Mouse (Mus musculus) hindbrain, embryonic 14.5 days (tissue): Measurements from ENCODE around the gene Sh3rf1. TPM values are rescaled to one million over a fixed set of nuclear protein-coding genes. Genes with fewer than 3 reads are reported as not detected.

Experiments
- ATAC-seq: fragments of 200-750 bp; cut with Nextera tagmentation; 2 replicates; pipeline ENCODE4 v1.8.0; 2017; ENCODE audit warnings: moderate number of reproducible peaks, mild to moderate bottlenecking, moderate TSS enrichment, moderate library complexity; ENCODE audit not compliant: low FRiP score
- DNase-seq: peaks from one replicate; pipeline ENCODE4 v3.0.0-alpha.2; 2015; ENCODE audit warnings: low spot score
- H3K27ac ChIP-seq: fragments of 300-500 bp; sonication (generic); 2 replicates; pipeline ENCODE4 v1.5.1; 2014; ENCODE audit warnings: mild to moderate bottlenecking, moderate library complexity
- H3K27me3 ChIP-seq: fragments of 300-500 bp; sonication (generic); 2 replicates; pipeline ENCODE4 v1.6.1; 2014; ENCODE audit warnings: mild to moderate bottlenecking, low read length, mixed read lengths; ENCODE audit not compliant: control insufficient read depth, insufficient read depth
- H3K36me3 ChIP-seq: fragments of 300-500 bp; sonication (generic); replicated peaks from 2 replicates; pipeline ENCODE4 v1.6.1; 2014; ENCODE audit not compliant: control insufficient read depth, insufficient read depth
- H3K4me1 ChIP-seq: fragments of 300-500 bp; sonication (generic); replicated peaks from 2 replicates; pipeline ENCODE4 v1.6.1; 2014; ENCODE audit warnings: antibody characterized with exemption, low read length, mixed read lengths; ENCODE audit not compliant: control insufficient read depth, insufficient read depth
- H3K4me2 ChIP-seq: fragments of 300-500 bp; sonication (generic); replicated peaks from 2 replicates; pipeline ENCODE4 v1.6.1; 2014; ENCODE audit warnings: mild to moderate bottlenecking, moderate library complexity
- H3K4me3 ChIP-seq: fragments of 300-500 bp; sonication (generic); replicated peaks from 2 replicates; pipeline ENCODE4 v1.5.1; 2014; ENCODE audit warnings: mild to moderate bottlenecking, low read length
- H3K9ac ChIP-seq: fragments of 300-500 bp; sonication (generic); 2 replicates; pipeline ENCODE4 v1.6.1; 2014
- H3K9me3 ChIP-seq: fragments of 300-500 bp; sonication (generic); 2 replicates; pipeline ENCODE4 v1.6.1; 2016; ENCODE audit warnings: low read length; ENCODE audit not compliant: control insufficient read depth
- WGBS: fragments of 180-500 bp; shearing (Covaris S2); extraction: QIAGEN DNeasy Blood & Tissue Kit; methylation state at CpG from one replicate; pipeline ENCODE4 v1.1.7; 2014; 5-methylcytosine and 5-hydroxymethylcytosine counted together
- polyA plus RNA-seq: library from polyadenylated mRNA; unstranded; fragments of >200 nt; fragmentation: Nextera tagmentation; extraction: Ambion mirVana; gene quantifications from 2 replicates; pipeline ENCODE4 v1.2.1, GENCODE M21; 2014

Sh3rf1 gene
- polyA plus RNA-seq, 1 experiment from 2014 or later, result 28.8 TPM

DNA sequence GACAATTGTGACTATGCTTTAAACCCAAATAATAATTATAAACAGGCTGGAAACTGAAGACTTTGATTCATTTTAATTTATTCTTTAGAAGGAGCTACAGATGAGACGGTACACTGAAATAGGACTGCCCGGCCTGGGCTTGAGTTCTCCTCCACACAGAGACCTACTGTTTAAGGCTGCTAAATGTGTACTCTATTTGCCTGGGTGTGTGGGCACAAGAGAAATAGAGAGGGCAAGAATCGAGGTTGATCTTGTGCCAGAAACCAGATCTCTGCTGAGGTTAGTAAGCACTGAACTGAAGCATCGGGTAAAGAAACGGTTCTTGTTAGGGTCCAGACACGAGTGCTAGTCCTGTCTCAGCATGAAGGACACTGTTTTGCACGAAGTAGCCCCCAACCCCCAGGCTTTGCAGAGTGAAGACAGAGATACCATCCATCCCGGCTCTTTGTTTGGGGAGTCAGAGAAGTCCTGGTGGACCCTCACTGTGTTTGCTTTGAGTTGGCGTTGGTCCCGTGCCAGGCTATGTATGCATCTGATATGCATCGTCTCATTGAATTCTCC is 64.4 kb downstream of the Sh3rf1 start:
- H3K4me2 ChIP-seq, result no peak overlapping the region
- H3K27ac ChIP-seq, result peak overlapping the region; percentile 32; the same call in 1 of the 2 replicates
- no peak overlapping the region for H3K4me3 ChIP-seq
- H3K27me3 ChIP-seq, result no peaks in the 10 kb centered on the region
- ATAC-seq (peak; percentile 59; the same call in 1 of the 2 replicates), DNase-seq (no peak)
- peaks cover 17% of the 10 kb centered on the region for H3K4me1 ChIP-seq
- H3K36me3 ChIP-seq, result no peaks in the 10 kb centered on the region
- H3K9me3 ChIP-seq, result no peaks in the 10 kb centered on the region
- 59% methylated on average over 11 of the region's 11 CpGs for WGBS
- H3K9ac ChIP-seq, result no peak overlapping the region

DNA sequence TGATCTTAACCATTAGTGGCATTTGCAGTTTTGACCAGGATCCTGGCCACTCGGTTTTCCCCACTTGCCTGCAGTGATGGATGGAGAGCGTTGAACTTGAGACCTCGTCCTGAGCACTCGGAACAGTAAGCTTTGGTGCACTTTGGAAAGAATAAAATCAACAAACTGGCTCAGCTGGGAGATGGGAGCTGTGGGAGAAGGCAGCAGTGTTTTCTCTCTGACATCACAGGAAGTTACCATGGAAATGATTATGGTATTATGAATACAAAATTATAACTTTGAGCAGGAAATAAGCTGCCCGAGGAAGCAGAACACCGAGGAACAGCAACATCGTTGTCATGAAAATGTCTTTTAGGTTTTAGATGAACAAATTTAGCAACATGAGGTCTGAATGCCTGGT is 65.0 kb downstream of the Sh3rf1 start:
- Histone ChIP-seq H3K4me1 (peaks cover 11% of the 10 kb centered on the region), H3K4me3 (no peak overlapping the region), H3K27me3 (no peaks in the 10 kb centered on the region), H3K9me3 (no peaks in the 10 kb centered on the region), H3K36me3 (no peaks in the 10 kb centered on the region), H3K4me2 (no peak overlapping the region), H3K27ac (peak overlapping the region; percentile 32), H3K9ac (no peak overlapping the region)
- ATAC-seq (no peak), DNase-seq (no peak)
- WGBS, result 45% methylated on average over 7 of the region's 7 CpGs

DNA sequence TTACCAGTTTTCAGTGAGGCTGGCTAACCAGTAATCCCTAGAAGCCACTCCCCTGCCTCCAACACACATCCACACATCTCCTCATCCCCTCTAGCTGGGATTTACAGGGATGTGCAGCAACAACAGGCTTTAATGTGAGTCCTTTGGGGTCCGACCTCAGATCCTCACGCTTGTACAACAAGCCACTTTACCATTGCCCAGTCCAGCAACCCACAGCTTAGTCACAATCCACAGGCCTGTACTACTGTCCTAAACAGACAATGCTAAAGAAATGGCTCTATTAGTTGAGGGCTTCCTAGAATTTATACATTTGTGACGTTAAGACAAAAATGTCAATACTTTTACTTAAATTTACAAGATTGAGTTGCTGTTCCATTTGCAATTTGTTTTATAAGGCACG is 71.4 kb downstream of the Sh3rf1 start:
- Histone ChIP-seq H3K4me3 (no peak overlapping the region), H3K27me3 (no peaks in the 10 kb centered on the region), H3K9me3 (no peaks in the 10 kb centered on the region), H3K4me1 (peaks cover 11% of the 10 kb centered on the region), H3K9ac (no peak overlapping the region), H3K36me3 (no peaks in the 10 kb centered on the region), H3K27ac (0 out of 2 replicates have a peak overlapping the region, but pooled peaks have one; percentile 24), H3K4me2 (peak overlapping the region; percentile 25; the same call in 1 of the 2 replicates)
- DNase-seq (no peak), ATAC-seq (no peak)
- WGBS, result 55% methylated on average over 4 of the region's 4 CpGs

DNA sequence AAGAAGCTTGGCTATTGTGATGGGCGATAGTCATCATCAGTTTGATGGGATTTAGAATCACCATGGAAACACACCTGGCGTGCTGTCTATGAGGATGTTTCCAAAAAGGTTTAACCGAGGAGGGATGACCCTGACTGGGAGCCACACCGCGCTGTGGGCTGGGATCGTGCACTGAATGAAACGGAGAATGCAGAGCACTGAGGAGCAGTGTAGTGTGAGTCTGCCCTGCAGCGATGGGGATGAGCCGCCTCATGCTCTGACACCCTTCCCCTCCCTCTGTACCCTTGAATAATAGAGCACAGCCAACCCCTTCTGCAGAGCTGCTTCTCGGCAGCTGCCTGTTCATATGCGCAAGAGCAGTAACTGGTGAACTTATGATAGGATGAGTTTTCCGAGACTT is 71.8 kb downstream of the Sh3rf1 start:
- peak overlapping the region; percentile 25; the same call in 1 of the 2 replicates for H3K4me2 ChIP-seq
- H3K27me3 ChIP-seq, result no peaks in the 10 kb centered on the region
- no peaks in the 10 kb centered on the region for H3K9me3 ChIP-seq
- H3K9ac ChIP-seq, result no peak overlapping the region
- 17% methylated on average over 12 of the region's 12 CpGs for WGBS
- peaks cover 11% of the 10 kb centered on the region for H3K4me1 ChIP-seq
- H3K4me3 ChIP-seq, result no peak overlapping the region
- no peaks in the 10 kb centered on the region for H3K36me3 ChIP-seq
- peak overlapping the region; percentile 24; the same call in 1 of the 2 replicates for H3K27ac ChIP-seq
- ATAC-seq (peak; percentile 73), DNase-seq (no peak)

DNA sequence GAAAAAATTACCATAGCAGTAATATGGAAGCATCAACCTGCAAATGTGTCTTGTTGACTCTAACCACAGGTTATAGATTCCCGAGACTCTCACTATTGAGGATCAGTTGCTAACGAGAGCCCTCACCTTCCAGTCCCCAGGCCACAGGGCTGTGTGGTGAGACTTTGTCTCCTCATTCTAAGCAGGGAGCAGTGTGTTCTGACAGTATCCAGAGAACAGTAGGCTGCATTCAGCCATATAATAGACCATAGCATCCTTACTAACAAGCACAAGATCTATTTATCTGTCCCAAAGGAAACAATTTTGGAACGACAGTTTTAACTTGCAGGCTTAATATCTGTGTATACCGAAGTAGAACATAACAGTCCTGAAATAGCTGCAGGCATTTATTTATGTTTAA is 75.2 kb downstream of the Sh3rf1 start:
- Histone ChIP-seq H3K36me3 (no peaks in the 10 kb centered on the region), H3K4me3 (no peak overlapping the region)
- no peak for ATAC-seq

DNA sequence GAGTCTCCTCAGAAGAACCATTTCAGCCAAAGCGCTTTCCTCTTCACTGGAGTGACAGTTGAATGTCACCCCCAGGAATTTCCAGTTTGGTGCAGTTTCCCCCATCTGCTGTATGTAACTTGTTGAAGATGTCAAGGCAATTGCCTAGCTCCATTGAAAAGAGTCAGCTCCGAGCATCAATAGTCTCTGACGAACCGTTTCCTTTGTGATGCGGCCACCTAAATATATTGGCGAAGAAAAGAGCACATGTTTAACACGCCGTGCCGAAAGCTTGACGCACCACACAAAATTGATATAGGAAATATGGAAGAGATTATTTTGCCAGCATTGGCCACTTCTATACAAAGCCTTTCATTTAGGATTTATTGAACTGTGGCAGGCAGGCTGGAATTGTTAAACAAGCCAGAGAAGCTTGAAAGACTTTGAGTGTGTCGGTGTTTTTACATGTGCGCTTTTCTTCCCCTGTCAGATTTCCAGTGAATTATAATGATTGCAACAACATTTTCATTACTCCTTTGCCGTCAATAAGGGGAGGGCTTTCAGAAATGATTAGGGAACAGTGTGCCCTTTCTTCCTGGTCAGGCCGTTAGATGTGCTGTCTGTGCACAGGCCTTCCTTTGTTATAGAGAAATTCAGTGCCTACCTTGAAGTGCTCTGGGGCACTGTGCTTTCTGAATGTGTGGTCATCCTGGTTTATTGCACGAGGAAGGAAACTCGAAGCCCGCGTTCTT is 77.8 kb downstream of the Sh3rf1 start:
- WGBS, result 41% methylated on average over 18 of the region's 18 CpGs
- ATAC-seq, result peak; percentile 32; the same call in 1 of the 2 replicates
- Histone ChIP-seq H3K9me3 (no peaks in the 10 kb centered on the region), H3K4me1 (peaks cover 5% of the 10 kb centered on the region; the same call in 1 of the 2 replicates), H3K36me3 (no peaks in the 10 kb centered on the region), H3K27me3 (no peaks in the 10 kb centered on the region), H3K9ac (no peak overlapping the region), H3K27ac (peak overlapping the region; percentile 11; the same call in 1 of the 2 replicates), H3K4me2 (no peak overlapping the region), H3K4me3 (no peak overlapping the region)
- DNase-seq, result no peak

More for the DNA sequence above, 75.2 kb downstream of the Sh3rf1 start:
- Histone ChIP-seq H3K9me3 (no peaks in the 10 kb centered on the region), H3K4me2 (no peak overlapping the region), H3K9ac (no peak overlapping the region), H3K27ac (no peak overlapping the region), H3K4me1 (peaks cover 16% of the 10 kb centered on the region), H3K27me3 (no peaks in the 10 kb centered on the region)
- DNase-seq, result no peak
- WGBS, result 61% methylated on average over 4 of the region's 4 CpGs

DNA sequence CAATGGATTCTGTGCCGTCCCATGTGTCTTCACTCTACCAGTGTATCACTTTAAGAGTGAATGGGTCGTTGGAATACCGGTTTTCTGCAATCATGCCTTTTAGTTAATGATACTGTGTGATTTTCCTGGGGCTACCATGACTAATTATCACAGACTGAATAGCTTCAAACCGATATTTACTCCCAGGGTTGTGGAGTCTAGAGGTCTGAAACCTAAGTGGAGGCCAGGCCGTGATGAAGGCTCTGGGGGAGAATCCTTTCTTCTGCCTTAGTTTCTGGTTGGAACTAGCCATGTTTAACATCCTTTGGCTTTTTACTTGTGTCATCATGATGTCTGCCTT is 78.3 kb downstream of the Sh3rf1 start:
- Histone ChIP-seq H3K4me3 (no peak overlapping the region), H3K36me3 (no peaks in the 10 kb centered on the region), H3K4me2 (no peak overlapping the region), H3K27ac (peak overlapping the region; percentile 11; the same call in 1 of the 2 replicates), H3K9me3 (no peaks in the 10 kb centered on the region), H3K9ac (no peak overlapping the region), H3K4me1 (peaks cover 5% of the 10 kb centered on the region; the same call in 1 of the 2 replicates), H3K27me3 (no peaks in the 10 kb centered on the region)
- ATAC-seq (no peak), DNase-seq (no peak)
- 44% methylated on average over 5 of the region's 5 CpGs for WGBS

DNA sequence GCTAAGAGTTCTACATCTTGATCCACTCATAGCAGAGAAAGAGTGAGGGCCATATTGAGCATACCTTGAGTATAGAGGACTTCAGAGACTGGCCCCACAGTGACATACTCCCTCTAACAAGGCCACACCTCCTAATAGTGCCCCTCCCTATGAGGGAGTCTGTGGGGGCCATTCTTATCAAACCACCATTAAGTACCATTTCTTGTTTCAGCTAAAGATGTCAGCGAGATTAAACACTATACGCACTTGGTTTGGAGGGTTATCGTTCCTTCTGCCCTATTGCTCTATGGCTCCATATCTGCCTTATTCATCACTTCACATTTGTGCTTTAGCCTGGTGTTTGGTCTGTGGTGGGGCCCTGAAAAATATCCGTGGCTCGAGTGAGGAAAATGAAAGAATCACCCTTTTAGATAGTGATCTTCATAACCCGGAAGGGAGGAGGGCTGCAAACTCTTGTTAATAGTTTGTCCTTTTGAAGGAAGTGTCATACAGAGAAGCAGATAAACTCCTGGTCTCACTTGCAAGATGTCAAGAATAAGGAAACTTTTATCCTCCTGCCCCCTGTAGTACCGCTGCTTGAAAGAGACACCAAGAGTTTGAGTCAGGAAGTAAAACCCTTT is 81.9 kb downstream of the Sh3rf1 start:
- 85% methylated on average over 7 of the region's 7 CpGs for WGBS

DNA sequence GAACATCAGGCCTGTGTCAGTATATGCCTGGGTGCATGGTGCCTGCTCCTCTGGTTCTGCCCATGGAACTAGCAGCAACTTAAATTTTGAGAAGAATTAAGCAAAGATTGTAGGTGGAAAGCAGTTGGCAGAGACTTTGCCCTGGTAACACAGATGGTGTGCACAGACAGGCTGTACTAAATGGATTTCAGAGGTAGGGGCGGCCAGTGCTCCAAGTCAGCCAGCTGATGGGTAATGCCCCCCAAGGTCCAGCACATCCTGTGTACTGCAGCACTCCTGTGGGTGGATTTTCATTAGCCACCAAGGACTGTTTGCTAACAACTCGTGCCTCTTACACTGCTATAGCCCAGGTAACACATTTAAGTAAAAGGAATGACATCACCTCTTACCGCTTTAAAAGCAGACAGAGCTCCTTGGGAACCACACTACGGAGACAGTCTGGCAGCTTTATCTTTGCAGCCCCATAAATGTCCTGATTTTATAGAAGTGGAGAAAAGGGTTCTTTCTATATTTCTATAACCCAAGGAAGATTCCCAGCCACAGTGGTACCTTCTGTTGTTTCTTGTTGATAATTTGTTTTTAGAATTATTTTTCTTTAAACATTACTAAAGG is 82.9 kb downstream of the Sh3rf1 start:
- Histone ChIP-seq H3K27me3 (no peaks in the 10 kb centered on the region), H3K36me3 (no peaks in the 10 kb centered on the region), H3K9ac (no peak overlapping the region), H3K4me1 (peaks cover 27% of the 10 kb centered on the region), H3K9me3 (no peaks in the 10 kb centered on the region), H3K27ac (no peak overlapping the region), H3K4me2 (no peak overlapping the region), H3K4me3 (no peak overlapping the region)
- 80% methylated on average over 4 of the region's 4 CpGs for WGBS
- no peak for DNase-seq
- ATAC-seq, result no peak

More for the DNA sequence above, 81.9 kb downstream of the Sh3rf1 start:
- Histone ChIP-seq H3K9me3 (no peaks in the 10 kb centered on the region), H3K36me3 (no peaks in the 10 kb centered on the region), H3K27me3 (no peaks in the 10 kb centered on the region), H3K4me1 (peaks cover 24% of the 10 kb centered on the region), H3K4me2 (no peak overlapping the region), H3K4me3 (no peak overlapping the region), H3K27ac (no peak overlapping the region), H3K9ac (no peak overlapping the region)
- ATAC-seq (no peak), DNase-seq (no peak)
